Mouse (Mus musculus): ENCODE data around the gene Gm15155.
"Not testable (repeated sequence)": the region's sequence is repeated elsewhere in the genome, so short reads cannot be mapped to it uniquely, and the experiment has no call there.

Gene Gm15155

GRCm38 (mm10) chrX:155624341-155624841 is at the start of gene Gm15155:
TSS of gene Gm15155 (plus strand) at chrX:155624741.
- DNase-seq (ENCODE audit: low read depth in 1 of 2, low spot score in 2 of 2), result no peak

GRCm38 (mm10) chrX:155579791-155580190 is 44.8 kb upstream of the Gm15155 start:
- DNase-seq (ENCODE audit: low read depth in 1 of 2, low spot score in 2 of 2), result no peak

- DNase-seq (ENCODE audit: low read depth in 1 of 2, low spot score in 2 of 2), result no peak
Observed at GRCm38 (mm10) chrX:155584586-155584985, 40.0 kb upstream of the Gm15155 start.

- DNase-seq (ENCODE audit: low read depth in 1 of 2, low spot score in 2 of 2), result no peak
Observed at GRCm38 (mm10) chrX:155591490-155591889, 33.1 kb upstream of the Gm15155 start.

- no peak for DNase-seq (ENCODE audit: low read depth in 1 of 2, low spot score in 2 of 2)
Observed at GRCm38 (mm10) chrX:155592467-155592866, 32.1 kb upstream of the Gm15155 start.

GRCm38 (mm10) chrX:155594685-155595084 is 29.9 kb upstream of the Gm15155 start:
- DNase-seq (ENCODE audit: low read depth in 1 of 2, low spot score in 2 of 2), result no peak

GRCm38 (mm10) chrX:155596390-155596789 is 28.2 kb upstream of the Gm15155 start:
- no peak for DNase-seq (ENCODE audit: low read depth in 1 of 2, low spot score in 2 of 2)

- DNase-seq (ENCODE audit: low read depth in 1 of 2, low spot score in 2 of 2), result no peak
Observed at GRCm38 (mm10) chrX:155601196-155601595, 23.3 kb upstream of the Gm15155 start.

- DNase-seq (ENCODE audit: low read depth in 1 of 2, low spot score in 2 of 2), result peak in 1 of 2 experiments; percentile 11
Observed at GRCm38 (mm10) chrX:155622527-155622926, 2.0 kb upstream of the Gm15155 start.

GRCm38 (mm10) chrX:155622961-155623599 is 1.5 kb upstream of the Gm15155 start:
- no peak for DNase-seq (ENCODE audit: low read depth in 1 of 2, low spot score in 2 of 2)

- DNase-seq (ENCODE audit: low read depth in 1 of 2, low spot score in 2 of 2), result no peak
Observed at GRCm38 (mm10) chrX:155623701-155624281, 750 bp upstream of the Gm15155 start, which contains the start of gene Ptchd1. TSS of gene Ptchd1 (minus strand) at chrX:155623814.

GRCm38 (mm10) chrX:155624895-155625294 is 354 bp downstream of the Gm15155 start:
- no peak for DNase-seq (ENCODE audit: low read depth in 1 of 2, low spot score in 2 of 2)

GRCm38 (mm10) chrX:155625671-155626196 is 1.2 kb downstream of the Gm15155 start:
- no peak for DNase-seq (ENCODE audit: low read depth in 1 of 2, low spot score in 2 of 2)

- no peak for DNase-seq (ENCODE audit: low read depth in 1 of 2, low spot score in 2 of 2)
Observed at GRCm38 (mm10) chrX:155643975-155644374, 19.4 kb downstream of the Gm15155 start.

GRCm38 (mm10) chrX:155645975-155646374 is 21.4 kb downstream of the Gm15155 start:
- DNase-seq (ENCODE audit: low read depth in 1 of 2, low spot score in 2 of 2), result no peak

GRCm38 (mm10) chrX:155657971-155658370 is 33.4 kb downstream of the Gm15155 start:
- no peak for DNase-seq (ENCODE audit: low read depth in 1 of 2, low spot score in 2 of 2)

GRCm38 (mm10) chrX:155690440-155690839 is 65.9 kb downstream of the Gm15155 start:
- DNase-seq (ENCODE audit: low read depth in 1 of 2, low spot score in 2 of 2), result not testable (repeated sequence)

- no peak for DNase-seq (ENCODE audit: low read depth in 1 of 2, low spot score in 2 of 2)
Observed at GRCm38 (mm10) chrX:155724157-155724556, 99.6 kb downstream of the Gm15155 start.

- DNase-seq (ENCODE audit: low read depth in 1 of 2, low spot score in 2 of 2), result no peak
Observed at GRCm38 (mm10) chrX:155728387-155728786, 103.8 kb downstream of the Gm15155 start.

GRCm38 (mm10) chrX:155888118-155888517 is 263.6 kb downstream of the Gm15155 start:
- no peak for DNase-seq (ENCODE audit: low read depth in 1 of 2, low spot score in 2 of 2)

GRCm38 (mm10) chrX:155900040-155900439 is 275.5 kb downstream of the Gm15155 start:
- DNase-seq (ENCODE audit: low read depth in 1 of 2, low spot score in 2 of 2), result no peak

- no peak for DNase-seq (ENCODE audit: low read depth in 1 of 2, low spot score in 2 of 2)
Observed at GRCm38 (mm10) chrX:155901742-155902141, 277.2 kb downstream of the Gm15155 start.
